Mouse (Mus musculus) CH12.LX (cell line): ENCODE measurements around the gene Tmem262. TPM values are rescaled to one million over a fixed set of nuclear protein-coding genes. Genes with fewer than 3 reads are reported as not detected.
A peak's percentile ranks its signal among the peaks of the same experiment; 100 is the strongest.

ENCODE experiments used
- DNase-seq: peaks from one replicate; pipeline ENCODE4 v3.0.0-alpha.2; 2013; ENCODE audit errors: extremely low read depth
- H3K27ac ChIP-seq: 2 replicates; pipeline ENCODE4 v1.5.1; 2012; ENCODE audit warnings: low read depth, mild to moderate bottlenecking, control low read depth, moderate library complexity; ENCODE audit not compliant: insufficient read depth
- H3K27me3 ChIP-seq: replicated peaks from 2 replicates; pipeline ENCODE3; 2012; ENCODE audit warnings: inconsistent platforms
- H3K36me3 ChIP-seq, 2 experiments: replicated peaks in 1 of 2; 2 replicates each; pipeline versions ENCODE3 to v1.6.1; 2012; ENCODE audit warnings: inconsistent platforms in 1 of 2, low read length in 1 of 2, mild to moderate bottlenecking in 1 of 2, mixed read lengths in 1 of 2, moderate library complexity in 1 of 2; ENCODE audit not compliant: control insufficient read depth in 1 of 2, insufficient read depth in 1 of 2
- H3K4me1 ChIP-seq, 2 experiments: 2 replicates each; pipeline ENCODE4 v1.6.1; 2012; ENCODE audit warnings: inconsistent platforms in 1 of 2, moderate library complexity in 1 of 2; ENCODE audit not compliant: insufficient read depth in 2 of 2, control insufficient read depth in 1 of 2
- H3K4me2 ChIP-seq: 2 replicates; pipeline ENCODE4 v1.6.1; 2012; ENCODE audit warnings: low read depth, mild to moderate bottlenecking, control low read depth; ENCODE audit not compliant: poor library complexity, insufficient read depth, severe bottlenecking
- H3K4me3 ChIP-seq, 3 experiments: fragments of 150-350 bp in 1 of 3; sonication (generic) in 1 of 3; replicated peaks in 1 of 3; 2 replicates each; pipeline versions ENCODE3 to v1.5.1; 2011 to 2012; ENCODE audit warnings: low read depth in 2 of 3, low read length in 2 of 3, mild to moderate bottlenecking in 2 of 3, moderate library complexity in 2 of 3, control low read depth in 1 of 3, improper control_type of control experiment in 1 of 3, inconsistent platforms in 1 of 3, mixed read lengths in 1 of 3; ENCODE audit not compliant: poor library complexity in 1 of 3
- H3K79me2 ChIP-seq: replicated peaks from 2 replicates; pipeline ENCODE4 v1.6.1; 2012; ENCODE audit warnings: mild to moderate bottlenecking, moderate library complexity; ENCODE audit not compliant: control insufficient read depth, poor library complexity, insufficient read depth, severe bottlenecking; ENCODE audit errors: extremely low read depth
- H3K9ac ChIP-seq: 2 replicates; pipeline ENCODE4 v1.6.1; 2012; ENCODE audit warnings: low read depth, mild to moderate bottlenecking, control low read depth, moderate library complexity; ENCODE audit not compliant: insufficient read depth
- H3K9me3 ChIP-seq: replicated peaks from 2 replicates; pipeline ENCODE3; 2012; ENCODE audit warnings: low read length, inconsistent platforms, mixed read lengths
- BHLHE40 ChIP-seq: IDR thresholded peaks from 2 replicates; pipeline ENCODE4 v1.6.1; 2011; ENCODE audit warnings: mild to moderate bottlenecking, low read depth, low read length, improper control_type of control experiment
- CHD1 ChIP-seq: IDR thresholded peaks from 2 replicates; pipeline ENCODE4 v1.6.1; 2012; ENCODE audit warnings: low read depth, low read length, improper control_type of control experiment, inconsistent platforms
- CHD2 ChIP-seq: IDR thresholded peaks from 2 replicates; pipeline ENCODE4 v1.6.1; 2011; ENCODE audit warnings: low read length, improper control_type of control experiment
- E2F4 ChIP-seq: IDR thresholded peaks from 2 replicates; pipeline ENCODE4 v1.6.1; 2011; ENCODE audit warnings: low read depth, low read length, improper control_type of control experiment; ENCODE audit not compliant: insufficient replicate concordance
- ELF1 ChIP-seq: IDR thresholded peaks from 2 replicates; pipeline ENCODE4 v1.6.1; 2014; ENCODE audit warnings: low read depth, mild to moderate bottlenecking, inconsistent platforms, low read length, improper control_type of control experiment
- EP300 ChIP-seq: IDR thresholded peaks from 2 replicates; pipeline ENCODE4 v1.6.1; 2011; ENCODE audit warnings: low read length, improper control_type of control experiment
- ETS1 ChIP-seq: conservative IDR thresholded peaks from 2 replicates; pipeline ENCODE4 v1.6.1; 2012; ENCODE audit warnings: low read depth, mild to moderate bottlenecking, inconsistent platforms, low read length, improper control_type of control experiment, moderate library complexity
- GABPA ChIP-seq: IDR thresholded peaks from 2 replicates; pipeline ENCODE4 v1.6.1; 2012; ENCODE audit warnings: low read depth, low read length, improper control_type of control experiment, inconsistent platforms; ENCODE audit not compliant: insufficient replicate concordance
- IRF4 ChIP-seq: IDR thresholded peaks from 2 replicates; pipeline ENCODE4 v1.6.1; 2014; ENCODE audit warnings: low read depth, mild to moderate bottlenecking, inconsistent platforms, low read length, improper control_type of control experiment
- JUN ChIP-seq: IDR thresholded peaks from 2 replicates; pipeline ENCODE4 v1.6.1; 2011; ENCODE audit warnings: low read depth, mild to moderate bottlenecking, low read length, improper control_type of control experiment, moderate library complexity; ENCODE audit not compliant: insufficient read depth
- JUND ChIP-seq: conservative IDR thresholded peaks from 2 replicates; pipeline ENCODE4 v1.6.1; 2011; ENCODE audit warnings: low read depth, low read length, improper control_type of control experiment
- KAT2A ChIP-seq: IDR thresholded peaks from 2 replicates; pipeline ENCODE4 v1.6.1; 2012; ENCODE audit warnings: low read length, improper control_type of control experiment, inconsistent platforms; ENCODE audit not compliant: insufficient replicate concordance
- MAFK ChIP-seq: IDR thresholded peaks from 2 replicates; pipeline ENCODE4 v1.6.1; 2011; ENCODE audit warnings: low read length, improper control_type of control experiment; ENCODE audit not compliant: insufficient replicate concordance
- MAX ChIP-seq: IDR thresholded peaks from 2 replicates; pipeline ENCODE4 v1.6.1; 2011; ENCODE audit warnings: low read length, improper control_type of control experiment
- MEF2A ChIP-seq: IDR thresholded peaks from 2 replicates; pipeline ENCODE4 v1.6.1; 2014; ENCODE audit warnings: low read depth, mild to moderate bottlenecking, inconsistent platforms, low read length, improper control_type of control experiment, borderline replicate concordance
- MXI1 ChIP-seq: IDR thresholded peaks from 2 replicates; pipeline ENCODE4 v1.6.1; 2011; ENCODE audit warnings: mild to moderate bottlenecking, low read depth, low read length, improper control_type of control experiment
- MYC ChIP-seq: IDR thresholded peaks from 2 replicates; pipeline ENCODE4 v1.6.1; 2011; ENCODE audit warnings: low read depth, mild to moderate bottlenecking, improper control_type of control experiment, low read length
- NELFE ChIP-seq: IDR thresholded peaks from 2 replicates; pipeline ENCODE4 v1.6.1; 2011; ENCODE audit warnings: low read depth, low read length, improper control_type of control experiment
- NRF1 ChIP-seq: IDR thresholded peaks from 2 replicates; pipeline ENCODE4 v1.6.1; 2014; ENCODE audit warnings: low read depth, mild to moderate bottlenecking, inconsistent platforms, low read length, improper control_type of control experiment, moderate library complexity
- PAX5 ChIP-seq: IDR thresholded peaks from 2 replicates; pipeline ENCODE4 v1.6.1; 2012; ENCODE audit warnings: low read length, inconsistent platforms, mixed read lengths
- POLR2A ChIP-seq: IDR thresholded peaks from 2 replicates; pipeline ENCODE4 v1.6.1; 2011; ENCODE audit warnings: low read depth, mild to moderate bottlenecking, improper control_type of control experiment, low read length
- RAD21 ChIP-seq: IDR thresholded peaks from 2 replicates; pipeline ENCODE4 v1.6.1; 2011; ENCODE audit warnings: low read depth, mild to moderate bottlenecking, low read length, improper control_type of control experiment, moderate library complexity
- RCOR1 ChIP-seq: conservative IDR thresholded peaks from 2 replicates; pipeline ENCODE4 v1.6.1; 2012; ENCODE audit warnings: low read depth, mild to moderate bottlenecking, inconsistent platforms, low read length, improper control_type of control experiment
- SIN3A ChIP-seq: IDR thresholded peaks from 2 replicates; pipeline ENCODE4 v1.6.1; 2012; ENCODE audit warnings: low read length, improper control_type of control experiment, inconsistent platforms
- TBP ChIP-seq: conservative IDR thresholded peaks from 2 replicates; pipeline ENCODE4 v1.6.1; 2011; ENCODE audit warnings: low read depth, low read length, improper control_type of control experiment
- TCF12 ChIP-seq: IDR thresholded peaks from 2 replicates; pipeline ENCODE4 v1.6.1; 2014; ENCODE audit warnings: low read depth, mild to moderate bottlenecking, inconsistent platforms, low read length, improper control_type of control experiment
- UBTF ChIP-seq: IDR thresholded peaks from 2 replicates; pipeline ENCODE4 v1.6.1; 2012; ENCODE audit warnings: low read depth, mild to moderate bottlenecking, inconsistent platforms, low read length, improper control_type of control experiment, moderate library complexity
- USF1 ChIP-seq: IDR thresholded peaks from 2 replicates; pipeline ENCODE4 v1.6.1; 2014; ENCODE audit warnings: low read depth, mild to moderate bottlenecking, inconsistent platforms, low read length, improper control_type of control experiment
- USF2 ChIP-seq: conservative IDR thresholded peaks from 2 replicates; pipeline ENCODE4 v1.6.1; 2011; ENCODE audit warnings: low read depth, low read length, improper control_type of control experiment
- ZC3H11A ChIP-seq: IDR thresholded peaks from 2 replicates; pipeline ENCODE4 v1.6.1; 2012; ENCODE audit warnings: low read depth, mild to moderate bottlenecking, inconsistent platforms, low read length, improper control_type of control experiment
- ZKSCAN1 ChIP-seq: IDR thresholded peaks from 2 replicates; pipeline ENCODE4 v1.6.1; 2012; ENCODE audit warnings: low read depth, inconsistent platforms, low read length, improper control_type of control experiment, borderline replicate concordance
- ZMIZ1 ChIP-seq: IDR thresholded peaks from 2 replicates; pipeline ENCODE4 v1.6.1; 2012; ENCODE audit warnings: low read depth, mild to moderate bottlenecking, inconsistent platforms, low read length, improper control_type of control experiment
- ZNF384 ChIP-seq: IDR thresholded peaks from 2 replicates; pipeline ENCODE4 v1.6.1; 2012; ENCODE audit warnings: low read depth, low read length, improper control_type of control experiment, inconsistent platforms
- dilution Hi-C: fragments of 300-500 bp; cut with MboI; formaldehyde crosslinking; loops from 2 replicates; pipeline ENCODE4 v1.14.3; 2020; ENCODE audit warnings: low sequenced_read_pairs; ENCODE audit not compliant: extremely low pct_unique_long_range_greater_than_20kb, extremely low pct_ligation_motif_present
- in situ Hi-C: fragments of 300-500 bp; cut with MboI; formaldehyde crosslinking; loops from 3 replicates; pipeline ENCODE4 v1.14.3; 2019; ENCODE audit warnings: low sequenced_read_pairs, low pct_ligation_motif_present, low pct_unique_long_range_greater_than_20kb, mixed read lengths
- polyA plus RNA-seq: library from polyadenylated mRNA; unstranded; fragments of >175 nt; gene quantifications from 2 replicates; pipeline ENCODE4 v1.2.1, GENCODE M21; 2012; ENCODE audit warnings: low read depth; ENCODE audit not compliant: insufficient read length
- total RNA-seq, 2 experiments: library from RNA; depleted of rRNA; stranded (reverse); fragments of 300-350 nt in 1 of 2; fragments of >200 nt in 1 of 2; gene quantifications; 2 replicates each; pipeline ENCODE4 v1.2.3; 2012 to 2014

Gene Tmem262
- total and polyA plus RNA-seq, 3 experiments = not detected

DNA sequence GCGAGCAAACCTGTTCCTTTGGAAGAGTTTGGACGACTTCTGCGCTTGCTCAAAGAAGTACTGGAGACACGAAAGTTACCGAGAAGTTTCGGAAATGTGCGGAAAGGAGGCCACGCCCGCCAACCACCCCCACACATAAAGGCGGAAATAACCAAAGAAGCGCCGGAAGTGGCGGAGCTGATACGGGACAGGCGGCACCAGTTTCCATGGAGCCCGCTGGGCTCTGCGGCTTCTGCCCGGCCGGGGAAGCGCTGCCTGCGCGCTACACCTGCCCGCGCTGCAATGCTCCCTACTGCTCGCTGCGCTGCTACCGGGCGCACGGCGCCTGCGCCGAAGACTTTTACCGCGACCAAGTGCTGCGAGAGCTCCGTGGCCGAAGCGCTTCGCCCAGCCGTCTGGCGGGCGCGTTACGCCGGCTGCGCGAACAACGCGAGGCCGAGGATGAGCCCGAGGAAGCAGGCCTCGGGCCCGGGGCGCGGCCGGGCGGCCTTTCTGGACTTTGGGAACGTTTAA lies 18.8 kb upstream of the Tmem262 start, which contains the start of gene Znhit2 (continued):
- TF ChIP-seq E2F4 (no peak), ZNF384 (no peak), RAD21 (no peak), NELFE (peak; percentile 77), BHLHE40 (no peak), ELF1 (peak; percentile 91), MAFK (no peak)

DNA sequence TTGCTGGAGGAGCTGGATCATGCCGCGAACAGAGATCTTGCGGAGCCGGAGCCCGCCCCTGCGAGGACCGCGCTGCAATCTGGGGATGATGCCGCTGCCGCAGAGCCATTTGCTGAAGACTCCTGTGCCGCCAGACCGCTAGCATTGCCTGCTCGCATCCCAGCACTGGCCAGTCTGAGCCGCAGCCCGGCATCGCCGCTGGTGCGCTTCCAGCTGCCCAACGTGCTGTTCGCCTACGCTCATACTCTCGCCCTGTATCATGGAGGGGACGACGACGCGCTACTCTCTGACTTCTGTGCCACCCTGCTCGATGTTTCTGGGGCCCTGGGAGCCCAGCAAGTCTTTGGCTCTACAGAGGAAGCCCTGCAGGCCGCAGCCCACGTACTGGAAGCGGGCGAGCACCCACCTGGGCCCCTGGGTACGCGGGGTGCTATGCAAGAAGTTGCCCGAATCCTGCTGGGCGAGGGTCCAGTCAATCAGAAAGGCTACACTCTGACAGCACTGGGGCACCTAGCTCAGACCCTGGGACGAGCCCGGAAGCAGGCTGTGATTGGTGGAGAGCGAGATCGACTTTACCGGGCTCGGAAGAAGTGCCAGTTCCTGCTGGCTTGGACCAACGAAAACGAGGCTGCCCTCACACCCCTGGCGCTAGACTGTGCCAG lies 18.1 kb upstream of the Tmem262 start:
- peak overlapping the region; percentile 78 for H3K9ac ChIP-seq
- H3K27me3 ChIP-seq = no peaks in the 10 kb centered on the region
- dilution Hi-C loops (no loop called here), in situ Hi-C loops (loop anchor here (10.0 kb wide), 1 partner anchor 97 kb away; the partner anchor contains the start of gene Pola2)
- peak overlapping the region; percentile 88 for H3K27ac ChIP-seq
- H3K4me3 ChIP-seq = peak overlapping the region; percentile 94 to 98 (median 95)
- peaks cover 13 to 29% of the 10 kb centered on the region in 2 experiments for H3K36me3 ChIP-seq
- H3K9me3 ChIP-seq = no peaks in the 10 kb centered on the region
- H3K79me2 ChIP-seq = peaks cover 28% of the 10 kb centered on the region
- TF ChIP-seq SIN3A = no peak; the same call in 1 of the 2 replicates
- TF ChIP-seq TCF12 = no peak
- no peak for TF ChIP-seq MAFK
- no peak for TF ChIP-seq USF2
- TF ChIP-seq ZKSCAN1 = no peak
- TF ChIP-seq NRF1 = no peak
- no peak for TF ChIP-seq EP300
- no peak for TF ChIP-seq MAX
- TF ChIP-seq BHLHE40 = no peak
- no peak for TF ChIP-seq ZMIZ1
- no peak; the same call in 1 of the 2 replicates for TF ChIP-seq MXI1
- peak; percentile 63 for TF ChIP-seq POLR2A
- TF ChIP-seq ETS1 = no peak
- TF ChIP-seq ZC3H11A = no peak
- TF ChIP-seq KAT2A = no peak
- no peak for TF ChIP-seq MEF2A
- TF ChIP-seq NELFE = peak; percentile 50; the same call in 1 of the 2 replicates
- TF ChIP-seq ZNF384 = no peak
- peak; percentile 53; the same call in 1 of the 2 replicates for TF ChIP-seq TBP
- no peak for TF ChIP-seq UBTF
- no peak for TF ChIP-seq MYC
- TF ChIP-seq RCOR1 = no peak
- no peak for TF ChIP-seq GABPA
- no peak for TF ChIP-seq RAD21
- no peak for TF ChIP-seq E2F4
- peak; percentile 85 for TF ChIP-seq ELF1
- no peak for TF ChIP-seq CHD2
- no peak for TF ChIP-seq CHD1
- TF ChIP-seq IRF4 = no peak
- TF ChIP-seq JUN = no peak
- no peak for TF ChIP-seq JUND
- no peak for TF ChIP-seq USF1
- no peak for TF ChIP-seq PAX5
- peak; percentile 78 for DNase-seq
- peak overlapping the region; percentile 41 for H3K4me2 ChIP-seq
- peaks cover 8 to 39% of the 10 kb centered on the region in 2 experiments for H3K4me1 ChIP-seq
